Mouse (Mus musculus): ENCODE data around the gene Parp6.

DNA sequence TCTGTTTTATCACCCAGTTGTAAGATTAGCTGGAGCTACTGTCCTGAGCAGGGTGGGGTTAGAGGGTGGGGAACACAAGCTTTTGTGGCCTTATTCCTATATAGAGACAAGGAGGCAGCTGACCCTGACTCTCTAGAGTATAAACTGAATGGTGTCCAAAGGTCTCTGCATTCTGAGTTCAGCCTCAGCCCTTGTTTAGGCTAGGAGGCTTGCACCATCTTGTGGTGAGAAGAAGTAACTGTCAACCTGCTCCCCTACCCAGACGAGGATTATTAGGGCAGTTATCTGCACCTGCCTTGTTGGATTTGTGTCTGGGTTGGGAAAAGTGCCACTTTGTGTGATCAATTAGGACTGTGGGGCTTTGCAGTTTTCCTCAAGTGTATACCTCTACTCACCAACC is 61.2 kb downstream of the Parp6 start:
- peak; percentile 8; the same call in 1 of the 2 replicates for TF ChIP-seq CTCF (IDR thresholded peaks at IDR 0.05; ENCODE audit: low read depth, low read length)
- TF ChIP-seq GATA1 (IDR thresholded peaks at IDR 0.05; ENCODE audit: borderline replicate concordance, low read length): no peak
- TF ChIP-seq TAL1 (conservative IDR thresholded peaks at IDR 0.05; ENCODE audit: low read depth, low read length): no peak
- no peak; the same call in 1 of the 2 replicates for TF ChIP-seq POLR2AphosphoS5 (IDR thresholded peaks at IDR 0.05; ENCODE audit: insufficient replicate concordance, low read depth, low read length)
